Mouse (Mus musculus) stomach, embryonic 16.5 days (tissue): ENCODE measurements at regions not wholly inside any gene's neighbourhood (a gene's known extent, or its start where the extent isn't known, plus 50 kb on each side); places are given as distances from the start of the nearest gene placed in this dataset.

ENCODE experiments used
- ATAC-seq: fragments of 200-750 bp; cut with Nextera tagmentation; 2 replicates; pipeline ENCODE4 v1.8.0; 2017; ENCODE audit warnings: moderate number of reproducible peaks, moderate TSS enrichment; ENCODE audit not compliant: insufficient read depth, low FRiP score
- H3K27ac ChIP-seq: fragments of 300-500 bp; sonication (generic); 2 replicates; pipeline ENCODE4 v1.5.1; 2014; ENCODE audit warnings: low read length
- H3K27me3 ChIP-seq: fragments of 300-500 bp; sonication (generic); 2 replicates; pipeline ENCODE4 v1.6.1; 2014; ENCODE audit warnings: low read length, control low read depth, mixed read lengths; ENCODE audit not compliant: control insufficient read depth, insufficient read depth
- H3K36me3 ChIP-seq: fragments of 300-500 bp; sonication (generic); 2 replicates; pipeline ENCODE4 v1.6.1; 2014; ENCODE audit warnings: low read length; ENCODE audit not compliant: control insufficient read depth, insufficient read depth
- H3K4me1 ChIP-seq: fragments of 300-500 bp; sonication (generic); 2 replicates; pipeline ENCODE4 v1.6.1; 2014; ENCODE audit warnings: low read length, control low read depth, mixed read lengths; ENCODE audit not compliant: control insufficient read depth, insufficient read depth
- H3K4me2 ChIP-seq: fragments of 300-500 bp; sonication (generic); 2 replicates; pipeline ENCODE4 v1.6.1; 2014; ENCODE audit warnings: low read depth, low read length, mixed read lengths
- H3K4me3 ChIP-seq: fragments of 300-500 bp; sonication (generic); replicated peaks from 2 replicates; pipeline ENCODE4 v1.5.1; 2014; ENCODE audit warnings: mild to moderate bottlenecking, low read length
- H3K9ac ChIP-seq: fragments of 300-500 bp; sonication (generic); 2 replicates; pipeline ENCODE4 v1.6.1; 2014; ENCODE audit warnings: low read length
- H3K9me3 ChIP-seq: fragments of 300-500 bp; sonication (generic); replicated peaks from 2 replicates; pipeline ENCODE4 v1.6.1; 2016; ENCODE audit warnings: low read length, control low read depth; ENCODE audit not compliant: control insufficient read depth
- WGBS: fragments of 180-500 bp; shearing (Covaris S2); extraction: QIAGEN DNeasy Blood & Tissue Kit; methylation state at CpG from one replicate; pipeline ENCODE4 v1.1.7; 2014; 5-methylcytosine and 5-hydroxymethylcytosine counted together

DNA sequence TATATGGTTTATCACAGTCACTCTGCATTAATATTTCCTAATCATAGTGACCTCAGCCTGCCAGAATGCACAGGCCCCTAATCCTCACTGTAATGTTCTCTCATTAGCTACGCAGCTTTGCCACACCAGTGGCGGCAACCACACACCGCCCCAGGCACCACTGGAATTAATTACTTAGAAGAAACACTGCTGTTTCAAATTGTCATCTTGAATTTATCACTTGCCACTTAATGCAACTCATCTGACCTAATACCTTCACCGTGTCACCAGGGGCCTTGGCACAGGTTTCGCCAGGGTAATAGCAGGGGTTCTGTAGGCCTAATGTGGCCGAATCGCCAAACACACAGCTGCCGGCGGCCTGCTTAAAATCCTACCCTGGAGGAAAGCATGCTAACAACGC is 328.5 kb upstream of the Atp5g3 start:
- 92% methylated on average over 10 of the region's 10 CpGs for WGBS
- no peak for ATAC-seq
- Histone ChIP-seq H3K4me2 (no peak overlapping the region), H3K9me3 (no peaks in the 10 kb centered on the region), H3K9ac (no peak overlapping the region), H3K4me1 (no peaks in the 10 kb centered on the region; the same call in 1 of the 2 replicates), H3K27me3 (no peaks in the 10 kb centered on the region), H3K36me3 (no peaks in the 10 kb centered on the region), H3K4me3 (no peak overlapping the region), H3K27ac (no peak overlapping the region)

DNA sequence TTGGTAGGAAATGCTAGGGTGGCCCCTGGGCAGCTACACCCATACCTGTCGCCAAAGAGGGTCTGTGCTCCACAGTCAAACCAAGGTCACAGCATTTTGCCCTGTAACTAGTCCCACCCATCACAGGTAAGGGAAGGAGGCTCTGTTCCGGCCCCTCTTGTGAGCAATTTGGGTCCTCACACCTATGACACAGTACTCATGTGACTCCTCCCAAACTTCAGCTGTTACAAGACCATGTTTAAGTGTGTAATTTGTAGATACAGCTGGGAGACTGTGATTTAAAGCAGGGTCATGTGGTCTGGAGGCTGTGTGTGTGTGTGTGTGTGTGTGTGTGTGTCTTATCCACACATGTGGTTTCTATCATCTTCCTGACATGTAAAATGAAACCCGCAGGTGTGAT is 306.3 kb upstream of the Atp5g3 start:
- H3K27me3 ChIP-seq: no peaks in the 10 kb centered on the region

DNA sequence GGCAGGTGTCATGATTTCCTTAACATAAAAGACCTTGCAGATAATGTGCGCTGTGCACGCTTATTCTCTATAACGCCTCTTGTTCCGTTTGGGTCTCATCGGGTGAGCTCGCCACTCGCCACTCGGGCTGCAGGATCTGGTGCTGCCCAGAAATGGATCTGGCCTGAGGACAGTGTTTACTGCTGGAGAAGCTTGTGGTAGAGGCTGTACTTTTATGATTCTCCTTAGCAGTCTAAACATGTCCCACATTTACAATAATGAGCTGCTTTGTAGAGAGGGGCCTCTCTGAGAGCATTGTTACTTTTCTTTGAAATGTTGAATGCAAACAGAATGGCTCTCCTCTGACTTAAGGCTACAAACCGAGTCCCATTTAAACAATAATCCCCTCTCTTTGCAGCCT is 299.1 kb upstream of the Atp5g3 start:
- Histone ChIP-seq H3K27ac (no peak overlapping the region), H3K4me2 (no peak overlapping the region), H3K9me3 (no peaks in the 10 kb centered on the region), H3K4me1 (no peaks in the 10 kb centered on the region), H3K36me3 (no peaks in the 10 kb centered on the region), H3K4me3 (no peak overlapping the region), H3K9ac (no peak overlapping the region), H3K27me3 (no peaks in the 10 kb centered on the region)
- no peak for ATAC-seq
- 78% methylated on average over 9 of the region's 9 CpGs for WGBS

More for the DNA sequence above, 306.3 kb upstream of the Atp5g3 start:
- no peak for ATAC-seq
- Histone ChIP-seq H3K9ac (no peak overlapping the region), H3K27ac (no peak overlapping the region), H3K4me2 (no peak overlapping the region), H3K9me3 (no peaks in the 10 kb centered on the region), H3K4me3 (no peak overlapping the region), H3K4me1 (no peaks in the 10 kb centered on the region), H3K36me3 (no peaks in the 10 kb centered on the region)
- 79% methylated on average over 3 of the region's 3 CpGs for WGBS

DNA sequence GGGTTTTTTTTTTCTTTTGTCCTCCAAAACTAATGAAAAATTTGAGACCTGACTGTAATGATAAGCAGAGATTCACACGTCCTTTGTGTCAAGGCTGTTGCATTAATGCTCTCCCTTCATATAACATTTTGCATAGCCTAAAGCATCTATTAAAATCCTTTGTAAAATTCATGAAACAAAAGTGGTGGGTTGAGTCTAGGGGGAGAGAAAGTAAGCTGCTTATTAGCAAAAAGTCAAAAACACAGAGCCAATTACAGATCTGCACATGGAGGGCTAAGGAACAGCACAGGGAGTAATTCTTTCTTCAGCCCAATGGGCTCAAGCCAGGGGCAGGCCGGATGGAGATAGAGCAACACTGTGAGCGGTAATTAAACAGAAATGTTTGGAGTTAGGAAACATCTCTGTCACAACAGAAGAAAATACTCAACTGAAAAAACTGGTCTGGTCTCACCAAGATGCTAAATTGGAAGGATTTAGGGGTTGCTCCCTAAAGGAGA is 298.3 kb upstream of the Atp5g3 start:
- no peak overlapping the region for H3K9ac ChIP-seq
- no peak overlapping the region for H3K4me3 ChIP-seq
- H3K27me3 ChIP-seq: no peaks in the 10 kb centered on the region
- no peak overlapping the region for H3K27ac ChIP-seq
- no peaks in the 10 kb centered on the region for H3K4me1 ChIP-seq
- 69% methylated on average over 3 of the region's 3 CpGs for WGBS
- H3K36me3 ChIP-seq: no peaks in the 10 kb centered on the region
- H3K4me2 ChIP-seq: no peak overlapping the region
- no peak for ATAC-seq
- no peaks in the 10 kb centered on the region for H3K9me3 ChIP-seq

DNA sequence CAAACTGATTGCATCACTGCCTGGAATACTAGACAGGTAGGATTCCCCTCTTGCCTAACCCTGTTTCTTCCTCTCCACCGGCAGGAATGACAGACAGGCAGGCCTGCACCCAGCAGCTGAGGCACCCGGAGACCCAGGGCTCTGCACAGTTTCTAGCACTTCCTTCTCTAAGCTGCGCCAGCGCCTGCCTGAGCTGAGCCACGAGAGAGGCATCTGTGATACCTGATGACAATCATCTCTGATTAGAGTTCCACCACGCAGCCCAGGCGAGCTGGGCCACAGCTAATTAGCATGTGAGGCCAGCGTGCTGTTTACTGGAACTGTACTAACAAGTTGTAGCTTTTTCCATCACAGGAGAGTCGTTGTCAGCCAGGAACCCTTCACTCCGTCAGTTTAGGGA is 296.3 kb upstream of the Atp5g3 start:
- H3K4me3 ChIP-seq: no peak overlapping the region
- no peaks in the 10 kb centered on the region for H3K9me3 ChIP-seq
- H3K4me1 ChIP-seq: no peaks in the 10 kb centered on the region
- no peak overlapping the region for H3K4me2 ChIP-seq
- no peak overlapping the region for H3K9ac ChIP-seq
- no peak for ATAC-seq
- no peaks in the 10 kb centered on the region for H3K36me3 ChIP-seq
- H3K27me3 ChIP-seq: no peaks in the 10 kb centered on the region
- 58% methylated on average over 10 of the region's 10 CpGs for WGBS
- no peak overlapping the region for H3K27ac ChIP-seq

DNA sequence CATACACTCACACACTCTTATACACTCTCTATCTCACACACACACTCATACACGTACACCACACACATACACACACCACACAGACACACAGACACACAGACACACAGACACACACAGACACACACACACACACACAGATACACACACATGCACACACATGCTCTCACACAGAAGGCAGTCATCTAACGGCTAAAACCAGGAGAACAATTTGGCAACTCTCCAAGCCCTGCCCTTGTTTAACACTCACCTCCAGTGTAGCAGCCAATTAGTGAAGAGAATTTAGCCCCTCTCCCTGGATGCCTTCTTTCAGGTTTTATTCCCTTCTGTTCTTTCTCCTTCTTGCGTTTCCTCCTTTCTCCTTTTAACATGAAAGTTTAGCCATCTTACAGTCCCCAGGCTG is 291.6 kb upstream of the Atp5g3 start:
- Histone ChIP-seq H3K4me1 (no peaks in the 10 kb centered on the region), H3K4me2 (no peak overlapping the region), H3K27ac (no peak overlapping the region), H3K27me3 (no peaks in the 10 kb centered on the region), H3K9me3 (no peaks in the 10 kb centered on the region), H3K9ac (no peak overlapping the region), H3K4me3 (no peak overlapping the region), H3K36me3 (no peaks in the 10 kb centered on the region)
- 60% methylated on average over 3 of the region's 3 CpGs for WGBS
- no peak for ATAC-seq

DNA sequence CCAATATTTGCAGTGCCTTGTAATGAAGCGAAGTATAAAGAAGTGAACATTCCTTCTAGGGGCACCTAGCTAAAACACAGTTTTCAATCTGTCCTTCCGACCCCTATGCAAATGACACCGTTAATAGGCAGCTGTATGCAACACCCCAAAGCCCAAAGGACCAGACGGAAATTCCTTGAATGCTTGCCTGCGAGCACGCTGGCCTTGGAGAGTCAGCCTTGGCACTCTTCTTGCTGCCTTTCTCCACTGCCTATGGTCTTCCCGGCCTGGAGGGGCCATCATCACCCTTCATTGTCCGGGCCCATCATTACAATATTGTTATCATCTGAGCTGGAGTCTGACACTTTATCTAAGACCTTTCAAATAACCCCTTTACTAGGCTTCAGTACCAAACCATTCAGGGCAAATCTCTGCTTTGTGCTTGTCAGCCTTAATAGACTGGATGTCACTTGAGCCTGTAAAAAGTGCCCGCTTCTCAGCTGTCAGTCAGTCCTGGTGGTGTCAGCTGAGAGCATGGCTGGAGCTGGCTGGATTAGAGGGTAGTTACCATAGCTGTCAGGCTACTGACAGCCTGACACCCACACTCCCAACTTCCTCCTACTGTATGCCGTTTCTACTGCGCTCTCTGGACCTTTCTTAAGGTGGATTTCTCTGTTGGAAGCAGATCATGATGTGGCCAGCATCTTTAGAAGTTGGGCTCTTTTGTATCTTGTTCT is 290.6 kb upstream of the Atp5g3 start:
- H3K4me3 ChIP-seq: no peak overlapping the region
- H3K36me3 ChIP-seq: no peaks in the 10 kb centered on the region
- no peak for ATAC-seq
- 60% methylated on average over 11 of the region's 11 CpGs for WGBS
- no peaks in the 10 kb centered on the region for H3K27me3 ChIP-seq
- H3K9ac ChIP-seq: no peak overlapping the region
- H3K27ac ChIP-seq: no peak overlapping the region
- no peak overlapping the region for H3K4me2 ChIP-seq
- no peaks in the 10 kb centered on the region for H3K9me3 ChIP-seq
- H3K4me1 ChIP-seq: no peaks in the 10 kb centered on the region

DNA sequence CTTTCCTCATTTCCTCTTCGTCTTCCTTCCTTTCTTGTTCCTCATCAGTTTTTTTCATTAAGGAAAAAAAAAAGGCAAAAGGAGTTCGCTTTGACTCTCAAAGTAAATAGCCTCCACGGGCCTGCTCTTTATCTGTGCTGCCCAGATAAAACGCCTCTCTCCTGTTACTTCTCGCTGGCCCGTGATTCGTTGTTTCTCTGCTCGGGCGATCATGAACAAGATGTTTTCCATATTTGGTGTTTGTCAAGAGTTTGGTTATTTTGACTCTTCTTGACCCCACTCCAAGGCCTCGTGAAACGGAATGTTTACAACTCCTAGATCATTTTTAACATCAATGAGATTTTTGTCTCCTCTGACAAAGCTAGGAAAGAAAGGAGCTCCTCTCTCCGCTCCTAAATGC is 288.4 kb upstream of the Atp5g3 start:
- H3K27me3 ChIP-seq: no peaks in the 10 kb centered on the region
- no peaks in the 10 kb centered on the region for H3K36me3 ChIP-seq
- 0 out of 2 replicates have a peak, but pooled peaks cover 4% of the 10 kb centered on the region for H3K9me3 ChIP-seq
- no peak overlapping the region for H3K4me2 ChIP-seq
- 13% methylated on average over 12 of the region's 12 CpGs for WGBS
- no peak overlapping the region for H3K4me3 ChIP-seq
- H3K9ac ChIP-seq: no peak overlapping the region
- ATAC-seq: no peak
- H3K4me1 ChIP-seq: no peaks in the 10 kb centered on the region
- H3K27ac ChIP-seq: peak overlapping the region; percentile 29; the same call in 1 of the 2 replicates

DNA sequence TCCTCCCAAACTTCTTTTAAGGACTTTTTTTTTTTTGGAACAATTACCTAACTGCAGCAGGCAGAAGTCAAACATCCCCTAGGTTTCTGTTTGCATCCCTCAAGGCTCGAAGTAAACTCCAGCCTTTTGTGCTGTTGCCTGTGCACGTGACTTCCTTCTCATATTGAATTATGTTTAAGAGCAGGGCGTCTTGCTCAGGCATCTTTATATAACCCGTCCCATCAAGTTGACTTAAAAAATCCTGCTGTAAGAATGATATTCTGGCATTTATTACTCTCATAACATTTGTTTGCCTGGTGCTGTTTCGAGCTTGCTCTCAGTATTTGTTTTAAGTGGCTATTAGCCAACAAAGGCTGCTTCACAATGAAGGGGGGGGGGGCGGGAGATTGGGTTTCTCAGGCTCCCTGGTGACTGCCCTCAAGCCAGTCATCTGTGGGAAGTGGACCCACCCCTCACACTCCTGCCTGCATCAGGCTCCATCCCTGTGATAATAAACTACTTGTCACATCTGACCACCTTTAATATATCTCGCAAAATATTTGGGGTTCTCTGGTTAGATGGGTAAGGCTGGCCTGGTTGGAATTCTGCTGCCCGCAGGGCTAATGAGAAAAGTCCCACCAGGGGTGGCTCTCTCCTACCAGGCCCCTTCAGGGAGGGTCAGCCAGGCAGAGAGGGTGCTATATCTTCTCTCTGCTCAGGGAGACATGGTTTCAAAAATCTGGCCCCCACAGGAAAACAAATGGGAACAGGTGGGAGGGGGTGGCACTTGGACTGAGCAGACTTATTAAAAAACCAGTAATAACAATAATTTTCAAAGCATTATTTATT is 277.1 kb upstream of the Atp5g3 start:
- H3K4me1 ChIP-seq: peaks cover 4% of the 10 kb centered on the region; the same call in 1 of the 2 replicates
- WGBS: 24% methylated on average over 8 of the region's 8 CpGs
- no peak overlapping the region for H3K4me3 ChIP-seq
- no peak for ATAC-seq
- H3K36me3 ChIP-seq: no peaks in the 10 kb centered on the region
- no peaks in the 10 kb centered on the region for H3K27me3 ChIP-seq
- no peak overlapping the region for H3K9ac ChIP-seq
- H3K4me2 ChIP-seq: no peak overlapping the region
- no peak overlapping the region for H3K27ac ChIP-seq
- no peaks in the 10 kb centered on the region for H3K9me3 ChIP-seq
